Mouse (Mus musculus): ENCODE measurements around the gene Acvr1b. TPM values are rescaled to one million over a fixed set of nuclear protein-coding genes. Genes with fewer than 3 reads are reported as not detected.

Acvr1b gene
- total RNA-seq, 2 experiments from 2014 or later, result 14.5 to 14.7 TPM

DNA sequence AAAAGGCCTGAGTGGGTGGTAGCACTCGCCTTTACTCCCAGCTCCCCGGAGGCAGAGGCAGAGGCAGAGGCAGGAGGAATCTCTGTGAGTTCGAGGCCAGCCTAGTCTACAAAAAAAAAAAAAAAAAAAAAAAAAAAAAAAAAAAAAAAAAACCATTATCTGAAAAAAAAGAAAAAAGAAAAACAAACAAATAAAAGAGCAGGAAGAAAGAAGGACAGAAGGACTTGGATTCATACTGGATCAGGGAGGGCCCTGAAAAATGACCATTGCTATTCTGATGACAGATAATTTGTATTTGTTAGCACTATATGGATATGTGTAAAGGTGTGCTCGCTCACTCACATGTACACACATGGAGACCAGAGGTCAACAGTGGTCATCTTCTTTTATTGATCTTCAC lies 2.6 kb upstream of the Acvr1b start:
- intact Hi-C loops (cut with DNase I), result no loop called here

DNA sequence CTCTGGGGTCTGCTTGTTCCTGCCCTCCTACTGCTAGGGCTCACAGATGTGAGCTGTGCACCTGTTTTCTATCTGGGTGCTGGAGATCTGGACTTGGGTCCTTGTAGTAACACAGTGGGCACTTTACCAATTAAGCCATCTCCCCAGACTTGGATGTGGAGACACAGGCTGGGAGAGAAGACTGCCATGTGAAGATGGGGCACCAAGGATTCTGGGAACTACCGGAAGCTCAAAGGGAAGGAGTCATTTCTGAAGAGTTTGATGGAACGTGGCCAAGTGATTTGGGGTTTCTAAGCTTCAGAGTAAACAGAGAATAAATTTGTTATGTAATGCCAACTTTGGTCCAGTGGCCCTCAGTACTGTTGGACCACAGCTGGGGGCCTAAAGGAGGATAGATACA lies 1.9 kb upstream of the Acvr1b start:
- no peak for DNase-seq
- intact Hi-C loops (cut with DNase I), result no loop called here

More for the DNA sequence above, 2.6 kb upstream of the Acvr1b start:
- no peak for DNase-seq

- intact Hi-C loops (cut with DNase I), result no loop called here
- no peak for DNase-seq
Measured at GRCm38 (mm10) chr15:101174294-101175130, 645 bp downstream of the Acvr1b start.

GRCm38 (mm10) chr15:101175131-101175460 lies 1.2 kb downstream of the Acvr1b start:
- no peak for DNase-seq
- intact Hi-C loops (cut with DNase I), result no loop called here

- DNase-seq, result no peak
- intact Hi-C loops (cut with DNase I), result no loop called here
Measured at GRCm38 (mm10) chr15:101175613-101176283, 1.9 kb downstream of the Acvr1b start.

DNA sequence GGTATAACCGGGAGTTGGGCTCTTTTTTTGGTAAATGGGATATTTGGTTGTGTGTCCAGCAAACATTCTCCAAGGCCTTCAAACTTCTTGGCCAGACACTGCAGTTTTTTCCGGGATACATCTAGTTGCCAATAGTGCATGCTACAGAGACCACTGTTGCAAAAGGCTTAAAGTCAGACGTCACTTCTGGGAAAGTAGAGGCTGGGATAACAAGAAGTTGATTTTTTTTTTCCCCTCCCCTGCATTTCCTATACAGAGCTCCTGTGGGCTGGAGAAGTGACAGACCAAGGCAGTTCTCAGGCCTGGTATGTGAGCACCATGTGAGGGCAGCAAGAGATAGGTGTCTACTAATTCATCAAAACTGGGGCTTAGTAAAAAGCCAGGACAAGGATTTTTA lies 2.4 kb downstream of the Acvr1b start:
- intact Hi-C loops (cut with DNase I), result no loop called here
- DNase-seq, result no peak

DNA sequence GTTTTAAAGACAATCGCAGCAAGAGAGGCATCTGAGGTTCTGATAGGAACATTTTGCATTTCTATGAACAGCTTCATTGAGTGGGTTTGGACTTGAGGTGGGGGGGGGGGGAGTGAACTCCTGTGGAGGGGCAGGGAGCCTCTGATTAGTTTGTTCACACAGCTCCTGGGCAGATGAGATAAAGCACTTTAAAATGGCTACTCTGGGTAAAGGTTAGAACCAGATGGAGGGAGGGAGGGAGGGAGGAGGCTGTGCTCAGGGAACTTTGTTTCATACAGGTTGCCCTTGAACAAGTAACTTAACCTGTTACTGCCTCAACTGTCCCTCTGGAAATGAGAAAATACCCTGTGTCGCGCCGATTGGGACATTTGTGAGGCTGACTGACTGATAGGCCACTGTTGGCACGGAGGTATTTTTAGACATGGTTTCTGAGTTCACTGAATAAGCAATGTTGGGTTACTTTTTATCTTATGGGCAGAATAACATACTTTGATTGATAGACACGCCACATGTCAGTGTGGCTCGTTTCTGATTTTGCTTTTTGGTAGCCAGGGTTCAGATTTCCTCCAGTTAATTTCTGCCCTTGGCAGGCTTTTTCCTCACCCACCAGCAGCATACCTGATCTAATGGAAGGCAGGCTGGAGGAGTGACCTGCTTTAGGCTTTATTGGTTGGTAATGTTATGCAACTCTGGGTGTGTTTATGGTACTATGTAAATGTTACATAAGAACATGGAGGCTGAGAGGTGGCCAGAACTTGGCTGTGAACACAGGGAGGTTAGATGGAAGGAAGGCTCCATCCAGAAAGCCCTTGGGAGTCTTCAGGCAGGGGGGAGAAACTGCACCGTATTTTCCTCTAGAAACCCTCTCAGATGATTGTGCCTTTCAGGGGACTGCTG lies 3.2 kb downstream of the Acvr1b start:
- intact Hi-C loops (cut with DNase I), result no loop called here
- DNase-seq, result no peak

DNA sequence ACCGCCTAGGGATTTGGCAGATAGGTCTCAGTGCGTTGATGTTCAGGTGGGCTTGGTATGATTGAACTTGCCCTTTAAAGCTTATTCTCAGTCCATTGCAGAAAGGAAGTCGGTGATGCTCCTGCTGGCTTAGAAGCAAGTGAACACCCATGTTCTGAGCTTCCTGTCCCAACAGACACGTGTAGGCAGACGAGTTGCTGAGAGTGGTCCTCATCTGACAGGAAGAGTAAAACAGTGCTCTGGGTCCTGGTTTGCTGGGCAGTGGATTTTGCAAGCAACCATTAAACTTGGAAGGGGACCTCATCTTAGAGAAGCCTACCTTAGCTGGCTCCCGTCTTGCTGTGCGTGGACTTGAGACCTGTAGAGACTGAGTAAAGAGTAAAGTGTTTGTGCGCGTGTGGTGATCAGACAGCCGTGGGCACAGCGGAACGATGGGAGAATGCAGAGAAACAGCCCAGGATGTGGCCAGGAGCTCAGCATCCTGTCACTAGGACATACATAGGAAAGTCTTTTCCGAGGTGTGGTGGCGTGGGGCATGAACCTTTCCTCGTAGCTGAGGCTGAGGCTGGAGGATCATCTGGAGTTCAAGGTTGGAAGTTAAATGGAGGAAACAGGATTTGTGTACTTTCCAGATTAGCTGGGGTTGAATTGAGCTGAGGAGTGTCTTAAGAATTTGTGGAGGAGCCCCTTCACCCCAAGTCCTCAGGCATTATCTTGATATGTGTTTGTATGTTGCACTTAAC lies 6.7 kb downstream of the Acvr1b start:
- DNase-seq, result no peak
- intact Hi-C loops (cut with DNase I), result no loop called here

- DNase-seq, result no peak
- intact Hi-C loops (cut with DNase I), result no loop called here
Measured at GRCm38 (mm10) chr15:101181106-101181466, 7.2 kb downstream of the Acvr1b start.

DNA sequence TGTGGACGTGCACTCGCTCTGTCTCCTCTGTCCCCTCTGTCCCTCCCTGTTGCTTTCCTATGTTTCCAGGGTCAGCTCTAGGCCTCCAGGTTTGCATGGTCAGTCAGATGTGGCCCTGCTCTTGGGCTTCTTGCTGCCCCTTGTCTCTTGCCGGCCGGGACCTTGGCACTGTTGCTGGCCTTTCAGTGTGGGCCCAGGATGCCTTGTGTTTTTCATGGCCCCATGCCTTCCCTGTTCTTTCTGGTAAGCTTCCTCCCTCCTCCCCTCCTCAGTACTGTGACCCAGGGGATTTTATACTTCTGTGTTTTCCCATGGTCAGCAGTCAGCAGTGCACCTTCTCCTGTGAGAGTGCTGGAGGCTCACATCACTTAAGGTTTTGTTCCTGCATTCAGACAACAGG lies 7.6 kb downstream of the Acvr1b start:
- intact Hi-C loops (cut with DNase I), result no loop called here
- DNase-seq, result no peak

DNA sequence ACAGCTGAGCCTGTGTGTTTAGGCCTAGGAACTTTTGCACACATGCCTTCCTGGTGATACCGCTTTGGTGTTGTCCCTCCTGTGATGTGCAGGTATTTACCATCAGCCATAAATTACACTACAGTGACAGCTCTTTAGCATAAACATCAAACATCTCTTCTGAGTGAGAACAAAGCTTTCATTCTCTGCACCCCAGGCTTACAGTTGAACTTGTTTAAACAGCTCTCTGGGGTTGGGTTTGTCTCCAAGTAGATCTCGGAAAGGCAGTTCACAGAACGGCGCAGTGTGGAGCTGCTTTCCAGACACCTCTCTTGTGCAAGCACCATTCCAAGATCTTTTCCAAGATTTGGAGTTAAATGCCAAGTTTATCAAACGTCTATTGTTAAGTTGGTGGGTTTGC lies 8.8 kb downstream of the Acvr1b start:
- intact Hi-C loops (cut with DNase I), result no loop called here
- DNase-seq, result no peak

DNA sequence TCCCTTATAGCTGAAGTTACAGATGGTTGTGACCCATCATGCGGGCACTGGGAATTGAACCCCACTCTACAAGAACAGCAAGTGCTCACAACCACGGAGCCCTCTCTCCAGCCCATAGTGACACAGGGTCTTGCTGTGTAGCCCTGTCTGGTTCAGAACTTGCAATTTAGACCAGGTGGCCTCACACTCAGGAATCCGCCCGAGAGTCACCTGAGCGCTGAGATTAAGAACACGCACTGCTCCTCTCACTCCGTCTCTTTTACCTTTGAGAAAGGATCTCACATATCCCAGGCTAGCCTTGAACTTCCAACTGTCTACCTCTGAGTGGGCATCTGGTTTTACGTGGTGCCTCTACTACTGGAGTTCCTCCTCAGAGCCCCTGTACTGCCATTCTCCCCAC lies 10.4 kb downstream of the Acvr1b start:
- DNase-seq, result no peak
- intact Hi-C loops (cut with DNase I), result no loop called here

GRCm38 (mm10) chr15:101185549-101185948 lies 11.7 kb downstream of the Acvr1b start:
- DNase-seq, result no peak
- intact Hi-C loops (cut with DNase I), result no loop called here

- DNase-seq, result no peak
- intact Hi-C loops (cut with DNase I), result no loop called here
Measured at GRCm38 (mm10) chr15:101187907-101188306, 14.0 kb downstream of the Acvr1b start.

DNA sequence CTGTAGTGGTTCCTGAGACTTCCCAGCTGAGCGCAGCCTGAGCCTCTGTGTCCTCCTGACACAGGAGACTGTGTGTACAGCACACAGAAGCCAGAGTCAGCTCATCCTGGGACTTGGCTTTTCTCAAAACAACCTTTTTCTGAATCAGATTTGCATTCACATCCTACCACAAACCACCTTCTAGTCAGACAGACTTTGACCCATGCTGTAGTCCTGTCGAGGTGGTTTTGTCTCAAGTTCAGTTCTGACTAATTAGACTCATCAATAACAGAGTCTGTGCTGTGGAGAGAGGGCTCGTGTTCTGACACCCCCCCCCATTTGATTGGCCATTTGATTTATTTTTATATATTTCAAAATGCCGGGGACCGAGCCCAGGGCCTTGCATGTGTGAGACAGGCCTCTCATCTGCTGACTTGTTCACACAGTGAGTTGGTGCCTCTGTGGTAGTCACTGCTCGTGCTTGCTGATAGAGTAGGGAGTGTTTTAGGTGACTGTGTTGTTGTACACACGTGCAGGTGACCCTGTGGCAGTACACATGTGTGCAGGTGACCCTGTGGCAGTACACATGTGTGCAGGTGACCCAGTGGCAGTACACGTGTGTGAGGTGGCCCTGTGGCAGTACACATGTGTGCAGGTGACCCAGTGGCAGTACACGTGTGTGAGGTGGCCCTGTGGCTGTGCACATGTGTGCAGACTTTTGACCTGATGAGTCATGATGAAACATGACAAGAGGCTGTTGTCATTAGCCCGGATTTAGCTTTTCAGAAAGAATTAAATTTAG lies 16.3 kb downstream of the Acvr1b start:
- DNase-seq, result no peak
- intact Hi-C loops (cut with DNase I), result no loop called here

GRCm38 (mm10) chr15:101190762-101191150 lies 16.9 kb downstream of the Acvr1b start:
- DNase-seq, result no peak
- intact Hi-C loops (cut with DNase I), result no loop called here

DNA sequence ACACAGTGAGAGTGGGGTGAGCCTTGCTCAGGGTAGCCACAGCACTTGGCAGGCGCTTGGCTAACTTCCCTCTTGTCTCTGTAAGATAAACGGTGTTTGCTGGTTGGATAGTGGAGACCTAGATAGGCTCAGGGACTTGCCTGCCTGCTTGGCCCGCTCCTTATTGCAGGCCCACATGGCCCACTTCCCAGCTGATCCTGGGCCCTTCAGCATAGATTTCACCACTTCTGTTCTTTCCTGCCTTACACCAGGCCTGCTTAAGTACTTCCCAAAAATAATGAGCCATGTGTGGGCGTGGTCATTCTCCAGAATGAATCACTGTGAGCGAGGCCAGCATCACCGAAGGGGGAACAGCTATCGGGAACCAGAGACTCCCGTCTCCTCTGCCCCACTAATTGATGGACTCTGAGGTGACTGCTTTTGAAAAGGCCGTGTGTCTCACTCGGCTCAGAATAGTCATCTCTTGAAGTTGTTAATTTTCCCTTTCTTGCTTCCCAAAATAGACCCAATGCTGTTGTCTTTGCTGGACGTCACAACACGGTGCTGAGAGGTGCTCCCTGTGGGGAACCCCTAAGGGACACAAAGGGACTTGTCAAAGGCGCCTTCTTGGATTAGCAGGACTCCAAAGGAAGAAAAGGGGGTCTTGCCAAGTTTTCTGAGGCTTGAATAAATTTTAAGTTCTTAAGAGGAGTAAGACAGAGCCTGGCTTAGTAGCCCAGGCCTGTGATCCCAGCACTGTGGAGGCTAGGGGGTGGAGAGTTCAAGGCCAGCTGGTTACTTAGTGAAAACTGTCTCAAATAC lies 17.8 kb downstream of the Acvr1b start:
- DNase-seq, result peak; percentile 63 to 71
- intact Hi-C loops (cut with DNase I), result no loop called here

DNA sequence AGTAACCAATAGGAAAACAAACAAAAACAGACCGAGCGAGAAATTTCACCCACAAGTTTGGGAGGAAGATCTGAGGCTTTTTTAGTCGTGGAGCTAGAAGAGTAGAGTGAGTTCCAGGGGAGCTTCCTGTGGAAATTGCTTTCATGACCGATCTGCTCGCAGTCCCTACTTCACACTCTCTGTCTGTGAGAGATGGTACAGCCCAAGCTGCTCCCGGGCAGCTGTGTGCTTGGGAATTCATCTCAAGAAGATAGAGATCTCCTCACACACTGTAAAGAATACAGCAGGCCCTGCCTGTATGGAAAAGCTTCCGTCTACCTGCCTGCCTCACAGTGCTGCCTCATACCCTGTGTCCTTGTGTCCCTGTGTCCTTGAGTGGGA lies 18.4 kb downstream of the Acvr1b start:
- DNase-seq, result no peak
- intact Hi-C loops (cut with DNase I), result no loop called here

GRCm38 (mm10) chr15:101192651-101193050 lies 18.8 kb downstream of the Acvr1b start:
- DNase-seq, result no peak
- intact Hi-C loops (cut with DNase I), result no loop called here
